Mouse (Mus musculus): ENCODE results near the gene Gpr61.

- TF ChIP-seq CTCF (IDR thresholded peaks at IDR 0.05; ENCODE audit: insufficient read depth, low read length) (no peak), POLR2A (IDR thresholded peaks at IDR 0.05; ENCODE audit: borderline replicate concordance, extremely low read depth, low read depth, low read length) (no peak)
Observed at GRCm38 (mm10) chr3:108129367-108129766, 25.3 kb downstream of the Gpr61 start.

Data from lung, adult 2 months (tissue).